Mouse (Mus musculus) lung, postnatal 0 days (tissue): ENCODE measurements at regions not wholly inside any gene's neighbourhood (a gene's known extent, or its start where the extent isn't known, plus 50 kb on each side); places are given as distances from the start of the nearest gene placed in this dataset.
"Not testable (repeated sequence)": the region's sequence is repeated elsewhere in the genome, so short reads cannot be mapped to it uniquely, and the experiment has no call there.

Experiments used
- ATAC-seq: fragments of 200-750 bp; cut with Nextera tagmentation; 2 replicates; pipeline ENCODE4 v1.8.0; 2017; ENCODE audit warnings: moderate library complexity
- DNase-seq: peaks from one replicate; pipeline ENCODE4 v3.0.0-alpha.2; 2016; ENCODE audit warnings: low spot score
- H3K27ac ChIP-seq: fragments of 300-500 bp; sonication (generic); 2 replicates; pipeline ENCODE4 v1.5.1; 2014; ENCODE audit warnings: antibody characterized with exemption, mild to moderate bottlenecking, low read length, mixed read lengths
- H3K27me3 ChIP-seq: fragments of 300-500 bp; sonication (generic); replicated peaks from 2 replicates; pipeline ENCODE4 v1.6.1; 2014; ENCODE audit warnings: low read length, mixed read lengths; ENCODE audit not compliant: insufficient read depth
- H3K36me3 ChIP-seq: fragments of 300-500 bp; sonication (generic); 2 replicates; pipeline ENCODE4 v1.6.1; 2014; ENCODE audit warnings: low read length, mixed read lengths; ENCODE audit not compliant: insufficient read depth
- H3K4me1 ChIP-seq: fragments of 300-500 bp; sonication (generic); 2 replicates; pipeline ENCODE4 v1.6.1; 2014; ENCODE audit warnings: antibody characterized with exemption, low read depth, low read length, mixed read lengths; ENCODE audit not compliant: insufficient read depth
- H3K4me2 ChIP-seq: fragments of 300-500 bp; sonication (generic); replicated peaks from 2 replicates; pipeline ENCODE4 v1.6.1; 2014; ENCODE audit warnings: low read depth, mild to moderate bottlenecking, low read length, moderate library complexity, mixed read lengths
- H3K4me3 ChIP-seq: fragments of 300-500 bp; sonication (generic); 2 replicates; pipeline ENCODE4 v1.5.1; 2014; ENCODE audit warnings: low read depth, low read length
- H3K9ac ChIP-seq: fragments of 300-500 bp; sonication (generic); replicated peaks from 2 replicates; pipeline ENCODE4 v1.6.1; 2014; ENCODE audit warnings: low read depth, mild to moderate bottlenecking
- H3K9me3 ChIP-seq: fragments of 300-500 bp; sonication (generic); 2 replicates; pipeline ENCODE4 v1.6.1; 2016; ENCODE audit warnings: low read length, mixed read lengths
- CTCF ChIP-seq: IDR thresholded peaks from 2 replicates; pipeline ENCODE4 v1.5.1; 2016; ENCODE audit warnings: antibody characterized with exemption, mild to moderate bottlenecking
- EP300 ChIP-seq: IDR thresholded peaks from 2 replicates; pipeline ENCODE4 v1.6.1; 2016; ENCODE audit warnings: antibody characterized with exemption, mild to moderate bottlenecking, control low read depth
- WGBS: fragments of 180-500 bp; shearing (Covaris S2); extraction: QIAGEN DNeasy Blood & Tissue Kit; methylation state at CpG from one replicate; pipeline ENCODE4 v1.1.7; 2014; 5-methylcytosine and 5-hydroxymethylcytosine counted together

GRCm38 (mm10) chr15:10090384-10091092 is 86.5 kb upstream of the Prlr start:
- DNase-seq, result no peak
- no peak overlapping the region for H3K4me3 ChIP-seq

GRCm38 (mm10) chr15:10103350-10103749 is 73.7 kb upstream of the Prlr start:
- Histone ChIP-seq H3K9ac (no peak overlapping the region), H3K4me1 (no peaks in the 10 kb centered on the region), H3K27me3 (no peaks in the 10 kb centered on the region), H3K4me3 (no peak overlapping the region), H3K9me3 (no peaks in the 10 kb centered on the region), H3K27ac (no peak overlapping the region), H3K4me2 (no peak overlapping the region), H3K36me3 (no peaks in the 10 kb centered on the region)
- TF ChIP-seq CTCF (no peak), EP300 (no peak)
- WGBS, result 77% methylated on average over 2 of the region's 2 CpGs
- DNase-seq (no peak), ATAC-seq (no peak)

More at GRCm38 (mm10) chr15:10090384-10091092, 86.5 kb upstream of the Prlr start:
- H3K9me3 ChIP-seq, result no peaks in the 10 kb centered on the region
- no peaks in the 10 kb centered on the region for H3K4me1 ChIP-seq
- WGBS, result 76% methylated on average over 5 of the region's 5 CpGs
- no peaks in the 10 kb centered on the region for H3K36me3 ChIP-seq
- ATAC-seq, result no peak
- no peak overlapping the region for H3K9ac ChIP-seq
- H3K27me3 ChIP-seq, result no peaks in the 10 kb centered on the region
- no peak for TF ChIP-seq EP300
- TF ChIP-seq CTCF, result no peak
- no peak overlapping the region for H3K27ac ChIP-seq
- no peak overlapping the region for H3K4me2 ChIP-seq

- not testable (repeated sequence) for ATAC-seq
- WGBS, result 69% methylated on average over 11 of the region's 11 CpGs
Observed at GRCm38 (mm10) chr15:10105211-10105976, 71.6 kb upstream of the Prlr start.

GRCm38 (mm10) chr15:10106853-10107252 is 70.2 kb upstream of the Prlr start:
- H3K4me3 ChIP-seq, result no peak overlapping the region
- TF ChIP-seq CTCF, result no peak
- TF ChIP-seq EP300, result no peak
- ATAC-seq, result no peak
- WGBS, result 90% methylated on average over 3 of the region's 3 CpGs
- no peaks in the 10 kb centered on the region for H3K36me3 ChIP-seq
- no peak overlapping the region for H3K4me2 ChIP-seq
- no peak overlapping the region for H3K9ac ChIP-seq
- DNase-seq, result no peak
- no peak overlapping the region for H3K27ac ChIP-seq
- H3K9me3 ChIP-seq, result no peaks in the 10 kb centered on the region
- no peaks in the 10 kb centered on the region for H3K27me3 ChIP-seq
- H3K4me1 ChIP-seq, result no peaks in the 10 kb centered on the region

More at GRCm38 (mm10) chr15:10105211-10105976, 71.6 kb upstream of the Prlr start:
- H3K36me3 ChIP-seq, H3K27ac ChIP-seq, H3K9me3 ChIP-seq, H3K9ac ChIP-seq, H3K4me2 ChIP-seq, H3K27me3 ChIP-seq, DNase-seq, H3K4me3 ChIP-seq, H3K4me1 ChIP-seq: not testable (repeated sequence)
